Mouse (Mus musculus) C2C12 (cell line): ENCODE data around the gene Aes. TPM values are rescaled to one million over a fixed set of nuclear protein-coding genes. Genes with fewer than 3 reads are reported as not detected.

Source experiments
- H3K27me3 ChIP-seq: one replicate; pipeline ENCODE4 v1.6.1; 2011; ENCODE audit not compliant: control insufficient read depth, insufficient read depth, insufficient read length
- H3K36me3 ChIP-seq: one replicate; pipeline ENCODE4 v1.6.1; 2011; ENCODE audit not compliant: control insufficient read depth, insufficient read depth
- H3K4me3 ChIP-seq: one replicate; pipeline ENCODE4 v1.5.1; 2011; ENCODE audit warnings: mild to moderate bottlenecking, control low read depth; ENCODE audit not compliant: poor library complexity, insufficient read depth, severe bottlenecking
- H3K79me2 ChIP-seq: one replicate; pipeline ENCODE4 v1.6.1; 2011; ENCODE audit not compliant: control insufficient read depth, insufficient read depth
- H3K79me3 ChIP-seq: one replicate; pipeline ENCODE4 v1.6.1; 2011; ENCODE audit warnings: low read depth, control low read depth
- H3ac ChIP-seq: one replicate; pipeline ENCODE3; 2011; ENCODE audit warnings: low read depth; ENCODE audit not compliant: control insufficient read depth, insufficient read length
- CEBPB ChIP-seq: IDR thresholded peaks from one replicate; pipeline ENCODE4 v1.6.1; 2011; ENCODE audit warnings: low read depth, mild to moderate bottlenecking, control low read depth, moderate library complexity
- CTCF ChIP-seq: IDR thresholded peaks from one replicate; pipeline ENCODE4 v1.5.1; 2011; ENCODE audit not compliant: control insufficient read depth, insufficient read depth, insufficient read length
- FOSL1 ChIP-seq: IDR thresholded peaks from one replicate; pipeline ENCODE4 v1.8.0; 2011; ENCODE audit warnings: mild to moderate bottlenecking, low read length; ENCODE audit not compliant: poor library complexity, insufficient read depth, severe bottlenecking
- MAX ChIP-seq: IDR thresholded peaks from one replicate; pipeline ENCODE4 v1.6.1; 2011; ENCODE audit warnings: mild to moderate bottlenecking, control low read depth
- MYOD1 ChIP-seq: IDR thresholded peaks from one replicate; pipeline ENCODE4 v1.6.1; 2011; ENCODE audit warnings: low read depth; ENCODE audit not compliant: control insufficient read depth, insufficient read length
- MYOG ChIP-seq: IDR thresholded peaks from one replicate; pipeline ENCODE4 v1.6.1; 2011; ENCODE audit not compliant: control insufficient read depth, insufficient read length; ENCODE audit errors: extremely low read depth
- USF1 ChIP-seq: IDR thresholded peaks from one replicate; pipeline ENCODE4 v1.6.1; 2011; ENCODE audit warnings: low read depth, mild to moderate bottlenecking, control low read depth, moderate library complexity
- polyA plus RNA-seq: library from polyadenylated mRNA; unstranded; fragments of >200 nt; fragmentation: generic; extraction: Trizol; gene quantifications from one replicate; pipeline ENCODE4 v1.2.1, GENCODE M21; 2012; ENCODE audit warnings: missing spikeins

Aes gene
- polyA plus RNA-seq, 1 experiment, result 532 TPM

DNA sequence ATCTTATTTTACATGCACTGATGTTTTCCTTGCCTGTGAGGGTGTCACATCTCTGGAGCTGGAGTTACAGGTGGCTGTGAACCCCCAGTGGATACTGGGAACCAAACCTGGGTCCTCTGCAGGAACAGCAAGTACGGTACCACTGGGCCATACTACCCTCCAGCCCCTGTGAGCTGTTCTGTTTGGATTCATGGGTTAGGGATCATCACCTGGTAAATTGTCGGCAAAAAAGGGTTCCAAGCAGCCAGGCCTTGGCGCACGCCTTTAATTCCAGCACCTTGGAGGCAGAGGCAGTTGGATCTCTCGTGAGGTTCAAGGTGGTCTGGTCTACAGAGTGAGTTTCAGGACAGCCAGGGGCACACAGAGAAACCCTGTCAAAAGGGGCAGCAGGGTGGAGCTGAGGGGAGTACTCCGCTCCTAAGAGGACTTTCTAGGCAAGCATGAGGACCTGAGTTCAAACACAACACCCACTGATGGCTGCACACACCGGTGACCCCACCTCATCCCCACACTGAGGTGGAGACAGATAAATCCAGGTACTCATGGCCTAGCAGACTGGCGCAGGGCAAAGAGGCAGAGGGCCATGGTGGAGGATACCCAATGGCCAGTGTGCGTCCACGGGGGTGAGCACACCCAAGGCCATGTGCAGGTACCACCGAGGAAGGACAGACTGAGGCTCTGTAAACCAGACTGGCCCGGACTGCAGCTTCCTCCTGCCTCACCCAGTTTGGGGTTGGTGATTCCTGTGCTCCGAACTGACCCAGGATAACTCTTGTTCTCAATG lies 12.3 kb upstream of the Aes start:
- Histone ChIP-seq H3K79me2 (peaks cover 30% of the 10 kb centered on the region), H3ac (no peak overlapping the region), H3K4me3 (no peak overlapping the region), H3K27me3 (no peaks in the 10 kb centered on the region), H3K79me3 (peaks cover 26% of the 10 kb centered on the region), H3K36me3 (no peaks in the 10 kb centered on the region)
- TF ChIP-seq CTCF (no peak), MYOG (no peak), MYOD1 (no peak), USF1 (no peak), FOSL1 (no peak), CEBPB (no peak), MAX (no peak)

DNA sequence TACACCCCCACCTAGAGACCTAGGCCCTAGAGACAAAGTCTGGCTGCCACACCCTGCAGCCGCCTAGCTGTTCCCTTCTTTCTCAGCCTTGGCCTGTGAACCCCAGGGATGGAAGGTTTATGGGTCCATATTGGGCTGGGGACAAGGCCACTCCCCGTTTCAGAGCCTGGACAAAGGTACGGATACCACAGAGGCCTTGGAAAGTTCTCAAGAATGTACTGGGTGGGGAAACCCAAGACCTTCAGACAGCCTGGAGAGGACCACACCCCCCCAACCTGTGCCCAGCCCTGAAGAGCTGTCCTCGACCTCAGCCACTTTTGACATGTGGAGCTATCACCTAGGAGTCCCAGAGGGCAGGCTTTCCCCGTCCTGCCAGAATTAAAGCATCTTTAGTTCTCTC lies 10.3 kb upstream of the Aes start:
- no peak for TF ChIP-seq MAX
- no peak for TF ChIP-seq FOSL1
- TF ChIP-seq USF1, result no peak
- no peak for TF ChIP-seq MYOG
- Histone ChIP-seq H3K36me3 (no peaks in the 10 kb centered on the region), H3K79me3 (peaks cover 6% of the 10 kb centered on the region)

DNA sequence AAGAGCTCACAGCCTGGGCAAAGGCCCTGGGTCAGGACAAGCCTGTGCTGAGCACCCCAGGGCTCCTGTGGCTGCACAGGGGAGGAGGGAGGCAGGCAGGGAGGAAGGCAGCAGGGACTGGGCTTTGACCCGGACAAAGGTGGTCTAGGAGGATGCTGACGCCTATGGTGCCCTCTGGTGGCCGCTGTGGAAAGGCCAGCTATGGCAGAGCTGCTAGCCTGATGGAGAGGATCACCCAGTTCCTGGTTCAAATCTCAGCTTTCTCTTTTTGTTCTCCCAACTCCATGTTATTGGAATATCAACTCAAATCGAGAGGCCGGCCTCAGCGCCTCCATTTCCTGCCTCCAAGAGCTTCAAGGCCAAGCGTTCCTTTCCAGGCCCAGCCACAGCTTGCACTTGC lies 9.0 kb upstream of the Aes start:
- no peaks in the 10 kb centered on the region for H3K79me2 ChIP-seq
- TF ChIP-seq FOSL1 (no peak), CTCF (peak; percentile 84), CEBPB (no peak)
- no peak overlapping the region for H3K4me3 ChIP-seq
- no peaks in the 10 kb centered on the region for H3K36me3 ChIP-seq
- H3K79me3 ChIP-seq, result no peaks in the 10 kb centered on the region
- no peaks in the 10 kb centered on the region for H3K27me3 ChIP-seq
- H3ac ChIP-seq, result no peak overlapping the region

More for the DNA sequence above, 10.3 kb upstream of the Aes start:
- peaks cover 10% of the 10 kb centered on the region for H3K79me2 ChIP-seq
- no peaks in the 10 kb centered on the region for H3K27me3 ChIP-seq
- H3ac ChIP-seq, result no peak overlapping the region
- H3K4me3 ChIP-seq, result no peak overlapping the region

DNA sequence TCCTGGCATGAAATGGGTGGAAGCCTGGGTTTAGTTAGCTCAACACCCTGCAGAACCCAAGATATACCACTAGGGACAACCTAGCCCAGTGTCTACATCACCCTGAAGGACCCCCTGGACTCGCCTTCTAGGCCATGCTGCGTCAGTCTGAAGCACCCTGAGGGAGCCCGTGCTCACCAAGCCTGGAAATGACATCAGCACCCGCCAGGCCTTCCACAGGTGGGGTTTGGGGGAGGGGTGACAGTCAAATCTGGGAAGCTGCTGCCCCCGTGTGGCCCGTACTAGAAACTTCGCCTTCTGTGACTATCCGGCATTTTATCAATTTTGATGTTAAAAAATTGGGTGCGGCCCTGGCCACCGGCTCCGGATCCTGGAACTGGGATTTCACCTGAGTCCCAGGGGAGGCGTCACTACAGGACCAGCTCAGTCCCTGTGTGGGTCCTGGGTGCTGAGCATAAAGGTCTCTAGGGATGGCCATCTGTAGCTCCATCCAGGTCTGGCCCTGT lies 7.6 kb upstream of the Aes start:
- no peak overlapping the region for H3K4me3 ChIP-seq
- H3K36me3 ChIP-seq, result no peaks in the 10 kb centered on the region
- no peak for TF ChIP-seq USF1
- peak; percentile 66 for TF ChIP-seq MAX
- TF ChIP-seq CEBPB, result no peak
- no peak for TF ChIP-seq FOSL1
- no peak for TF ChIP-seq MYOG
- TF ChIP-seq MYOD1, result peak; percentile 78
- peak; percentile 79 for TF ChIP-seq CTCF
- no peak overlapping the region for H3ac ChIP-seq
- H3K79me3 ChIP-seq, result no peaks in the 10 kb centered on the region
- no peaks in the 10 kb centered on the region for H3K27me3 ChIP-seq
- H3K79me2 ChIP-seq, result no peaks in the 10 kb centered on the region

DNA sequence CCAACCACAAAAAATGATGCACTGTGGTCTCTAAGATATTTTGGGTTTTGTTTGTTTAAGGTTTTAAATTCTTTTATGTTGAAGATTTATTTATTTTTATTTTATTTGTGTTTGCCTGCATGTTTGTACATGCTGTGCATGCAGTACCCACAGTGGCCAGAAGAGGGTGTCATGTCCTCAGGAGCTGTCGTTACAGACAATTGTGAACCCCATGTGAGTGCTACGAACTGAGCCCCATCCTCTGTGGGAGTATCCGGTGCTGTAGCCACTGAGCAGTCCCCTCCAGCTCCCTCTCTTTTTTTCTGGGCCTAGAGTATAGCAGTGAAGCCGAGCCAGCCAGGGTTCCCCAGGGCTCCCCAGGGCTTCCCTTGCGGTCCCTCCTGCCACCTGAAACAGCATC lies 6.1 kb upstream of the Aes start:
- TF ChIP-seq MYOD1, result no peak
- no peak for TF ChIP-seq FOSL1
- TF ChIP-seq CEBPB, result no peak
- no peak for TF ChIP-seq MAX
- no peak for TF ChIP-seq MYOG
- TF ChIP-seq CTCF, result no peak
- Histone ChIP-seq H3K27me3 (no peaks in the 10 kb centered on the region), H3ac (no peak overlapping the region), H3K4me3 (no peak overlapping the region), H3K36me3 (no peaks in the 10 kb centered on the region), H3K79me2 (no peaks in the 10 kb centered on the region), H3K79me3 (no peaks in the 10 kb centered on the region)
